Mouse (Mus musculus): ENCODE results near the gene Polh. TPM values are rescaled to one million over a fixed set of nuclear protein-coding genes. Genes with fewer than 3 reads are reported as not detected.

Polh gene
- total RNA-seq, 2 experiments from 2014 or later, result 6.3 to 7.8 TPM

- DNase-seq (ENCODE audit: extremely low spot score in 1 of 2, low spot score in 2 of 2), result no peak
- intact Hi-C loops (cut with DNase I), result no loop called here
Observed at GRCm38 (mm10) chr17:46182273-46182672, 20.2 kb downstream of the Polh start.

- intact Hi-C loops (cut with DNase I), result no loop called here
- peak in 1 of 2 experiments; percentile 32 for DNase-seq (ENCODE audit: extremely low spot score in 1 of 2, low spot score in 2 of 2)
Observed at GRCm38 (mm10) chr17:46170538-46170937, 31.9 kb downstream of the Polh start.

GRCm38 (mm10) chr17:46168768-46169167 lies 33.7 kb downstream of the Polh start:
- intact Hi-C loops (cut with DNase I), result loop anchor here (10.0 kb wide), 1 partner anchor 434 kb away; the partner anchor contains the start of gene 1600014C23Rik
- DNase-seq (ENCODE audit: extremely low spot score in 1 of 2, low spot score in 2 of 2), result no peak

- intact Hi-C loops (cut with DNase I), result loop anchor here (10.0 kb wide), 1 partner anchor 434 kb away; the partner anchor contains the start of gene 1600014C23Rik
- DNase-seq (ENCODE audit: extremely low spot score in 1 of 2, low spot score in 2 of 2), result peak in 1 of 2 experiments; percentile 29
Observed at GRCm38 (mm10) chr17:46168318-46168717, 34.1 kb downstream of the Polh start.

- intact Hi-C loops (cut with DNase I), result loop anchor here (10.0 kb wide), 1 partner anchor 432 kb away; the partner anchor contains the start of gene 1600014C23Rik
- peak in 1 of 2 experiments; percentile 52 for DNase-seq (ENCODE audit: extremely low spot score in 1 of 2, low spot score in 2 of 2)
Observed at GRCm38 (mm10) chr17:46167014-46167413, 35.4 kb downstream of the Polh start.

GRCm38 (mm10) chr17:46166270-46166669 lies 36.2 kb downstream of the Polh start:
- intact Hi-C loops (cut with DNase I), result loop anchor here (10.0 kb wide), 1 partner anchor 431 kb away; the partner anchor contains the start of gene 1600014C23Rik

GRCm38 (mm10) chr17:46165460-46165859 lies 37.0 kb downstream of the Polh start:
- intact Hi-C loops (cut with DNase I), result loop anchor here (10.0 kb wide), 1 partner anchor 431 kb away; the partner anchor contains the start of gene 1600014C23Rik

More at GRCm38 (mm10) chr17:46166270-46166669, 36.2 kb downstream of the Polh start:
- no peak for DNase-seq (ENCODE audit: extremely low spot score in 1 of 2, low spot score in 2 of 2)

GRCm38 (mm10) chr17:46164791-46165190 lies 37.7 kb downstream of the Polh start:
- intact Hi-C loops (cut with DNase I), result loop anchor here (10.0 kb wide), 1 partner anchor 430 kb away; the partner anchor contains the start of gene 1600014C23Rik
- DNase-seq (ENCODE audit: extremely low spot score in 1 of 2, low spot score in 2 of 2), result no peak

More at GRCm38 (mm10) chr17:46165460-46165859, 37.0 kb downstream of the Polh start:
- no peak for DNase-seq (ENCODE audit: extremely low spot score in 1 of 2, low spot score in 2 of 2)

- intact Hi-C loops (cut with DNase I), result loop anchor here (10.0 kb wide), 1 partner anchor 430 kb away; the partner anchor contains the start of gene 1600014C23Rik
Observed at GRCm38 (mm10) chr17:46164301-46164700, 38.1 kb downstream of the Polh start.

GRCm38 (mm10) chr17:46162951-46163421 lies 39.5 kb downstream of the Polh start:
- intact Hi-C loops (cut with DNase I), result loop anchor here (10.0 kb wide), 1 partner anchor 428 kb away; the partner anchor contains the start of gene 1600014C23Rik

More at GRCm38 (mm10) chr17:46164301-46164700, 38.1 kb downstream of the Polh start:
- DNase-seq (ENCODE audit: extremely low spot score in 1 of 2, low spot score in 2 of 2), result no peak

GRCm38 (mm10) chr17:46162551-46162950 lies 39.9 kb downstream of the Polh start:
- DNase-seq (ENCODE audit: extremely low spot score in 1 of 2, low spot score in 2 of 2), result no peak
- intact Hi-C loops (cut with DNase I), result loop anchor here (10.0 kb wide), 1 partner anchor 428 kb away; the partner anchor contains the start of gene 1600014C23Rik

More at GRCm38 (mm10) chr17:46162951-46163421, 39.5 kb downstream of the Polh start:
- no peak for DNase-seq (ENCODE audit: extremely low spot score in 1 of 2, low spot score in 2 of 2)

- DNase-seq (ENCODE audit: extremely low spot score in 1 of 2, low spot score in 2 of 2), result no peak
- intact Hi-C loops (cut with DNase I), result loop anchor here (10.0 kb wide), 1 partner anchor 427 kb away; the partner anchor contains the start of gene 1600014C23Rik
Observed at GRCm38 (mm10) chr17:46161710-46162109, 40.7 kb downstream of the Polh start.

GRCm38 (mm10) chr17:46161179-46161578 lies 41.3 kb downstream of the Polh start:
- DNase-seq (ENCODE audit: extremely low spot score in 1 of 2, low spot score in 2 of 2), result no peak
- intact Hi-C loops (cut with DNase I), result loop anchor here (10.0 kb wide), 1 partner anchor 426 kb away; the partner anchor contains the start of gene 1600014C23Rik

GRCm38 (mm10) chr17:46160686-46161085 lies 41.8 kb downstream of the Polh start, which contains the start of gene Gtpbp2:
Gene Gtpbp2, plus strand, starts transcription at chr17:46161032.
- intact Hi-C loops (cut with DNase I), result loop anchor here (10.0 kb wide), 1 partner anchor 426 kb away; the partner anchor contains the start of gene 1600014C23Rik
- DNase-seq (ENCODE audit: extremely low spot score in 1 of 2, low spot score in 2 of 2), result peak; percentile 96 to 99

GRCm38 (mm10) chr17:46160090-46160662 lies 42.3 kb downstream of the Polh start:
- intact Hi-C loops (cut with DNase I), result loop anchor here (10.0 kb wide), 1 partner anchor 425 kb away; the partner anchor contains the start of gene 1600014C23Rik

GRCm38 (mm10) chr17:46159236-46159635 lies 43.2 kb downstream of the Polh start:
- no peak for DNase-seq (ENCODE audit: extremely low spot score in 1 of 2, low spot score in 2 of 2)
- intact Hi-C loops (cut with DNase I), result no loop called here

More at GRCm38 (mm10) chr17:46160090-46160662, 42.3 kb downstream of the Polh start:
- DNase-seq (ENCODE audit: extremely low spot score in 1 of 2, low spot score in 2 of 2), result peak; percentile 86 to 91

- intact Hi-C loops (cut with DNase I), result no loop called here
- DNase-seq (ENCODE audit: extremely low spot score in 1 of 2, low spot score in 2 of 2), result no peak
Observed at GRCm38 (mm10) chr17:46157131-46157530, 45.3 kb downstream of the Polh start.

- DNase-seq (ENCODE audit: extremely low spot score in 1 of 2, low spot score in 2 of 2), result no peak
- intact Hi-C loops (cut with DNase I), result no loop called here
Observed at GRCm38 (mm10) chr17:46156680-46157079, 45.8 kb downstream of the Polh start.

GRCm38 (mm10) chr17:46154336-46154735 lies 48.1 kb downstream of the Polh start:
- DNase-seq (ENCODE audit: extremely low spot score in 1 of 2, low spot score in 2 of 2), result no peak
- intact Hi-C loops (cut with DNase I), result no loop called here
